Mouse (Mus musculus) neural tube, embryonic 13.5 days (tissue): ENCODE results near the gene Isy1. TPM values are rescaled to one million over a fixed set of nuclear protein-coding genes. Genes with fewer than 3 reads are reported as not detected.
A peak's percentile ranks its signal among the peaks of the same experiment; 100 is the strongest.

Experiments used
- ATAC-seq: fragments of 200-750 bp; cut with Nextera tagmentation; 2 replicates; pipeline ENCODE4 v1.8.0; 2017; ENCODE audit warnings: low read depth, mild to moderate bottlenecking, moderate TSS enrichment, moderate library complexity
- H3K27ac ChIP-seq: fragments of 300-500 bp; sonication (generic); replicated peaks from 2 replicates; pipeline ENCODE4 v1.5.1; 2015; ENCODE audit warnings: moderate library complexity, mild to moderate bottlenecking, inconsistent platforms
- H3K27me3 ChIP-seq: fragments of 300-500 bp; sonication (generic); 2 replicates; pipeline ENCODE4 v1.6.1; 2015; ENCODE audit warnings: mild to moderate bottlenecking, inconsistent platforms
- H3K36me3 ChIP-seq: fragments of 300-500 bp; sonication (generic); 2 replicates; pipeline ENCODE4 v1.6.1; 2015; ENCODE audit warnings: mild to moderate bottlenecking, inconsistent platforms
- H3K4me1 ChIP-seq: fragments of 300-500 bp; sonication (generic); replicated peaks from 2 replicates; pipeline ENCODE4 v1.6.1; 2015; ENCODE audit warnings: inconsistent platforms
- H3K4me2 ChIP-seq: fragments of 300-500 bp; sonication (generic); 2 replicates; pipeline ENCODE4 v1.6.1; 2015; ENCODE audit warnings: inconsistent platforms, mild to moderate bottlenecking, moderate library complexity
- H3K4me3 ChIP-seq: fragments of 300-500 bp; sonication (generic); 2 replicates; pipeline ENCODE4 v1.5.1; 2015; ENCODE audit warnings: mild to moderate bottlenecking, inconsistent platforms
- H3K9ac ChIP-seq: fragments of 300-500 bp; sonication (generic); 2 replicates; pipeline ENCODE4 v1.6.1; 2015; ENCODE audit warnings: moderate library complexity, mild to moderate bottlenecking, inconsistent platforms
- H3K9me3 ChIP-seq: fragments of 300-500 bp; sonication (generic); 2 replicates; pipeline ENCODE4 v1.6.1; 2016; ENCODE audit warnings: inconsistent platforms
- WGBS: fragments of 180-500 bp; shearing (Covaris S2); methylation state at CpG from one replicate; pipeline ENCODE4 v1.1.7; 2015; 5-methylcytosine and 5-hydroxymethylcytosine counted together
- polyA plus RNA-seq: library from polyadenylated mRNA; unstranded; fragments of >200 nt; fragmentation: Nextera tagmentation; extraction: Ambion mirVana; gene quantifications from 2 replicates; pipeline ENCODE4 v1.2.1, GENCODE M21; 2015

Gene Isy1
- polyA plus RNA-seq, 1 experiment from 2014 or later, result 28.9 TPM

- no peak for ATAC-seq
- H3K4me3 ChIP-seq, result no peak overlapping the region
Measured at GRCm38 (mm10) chr6:87845031-87845695, 6.6 kb upstream of the Isy1 start.

GRCm38 (mm10) chr6:87842254-87842653, 3.7 kb upstream of the Isy1 start:
- Histone ChIP-seq H3K9me3 (no peaks in the 10 kb centered on the region), H3K36me3 (peaks cover 43% of the 10 kb centered on the region), H3K27ac (no peak overlapping the region), H3K27me3 (no peaks in the 10 kb centered on the region), H3K4me2 (no peak overlapping the region), H3K4me3 (no peak overlapping the region), H3K4me1 (peaks cover 24% of the 10 kb centered on the region), H3K9ac (no peak overlapping the region)
- ATAC-seq, result no peak
- WGBS, result 27% methylated on average over 1 of the region's 1 CpGs

More at GRCm38 (mm10) chr6:87845031-87845695, 6.6 kb upstream of the Isy1 start:
- H3K27me3 ChIP-seq, result no peaks in the 10 kb centered on the region
- H3K36me3 ChIP-seq, result peaks cover 52% of the 10 kb centered on the region
- WGBS, result 92% methylated on average over 13 of the region's 13 CpGs
- no peak overlapping the region for H3K27ac ChIP-seq
- peaks cover 32% of the 10 kb centered on the region for H3K4me1 ChIP-seq
- H3K9ac ChIP-seq, result no peak overlapping the region
- H3K9me3 ChIP-seq, result no peaks in the 10 kb centered on the region
- no peak overlapping the region for H3K4me2 ChIP-seq

- no peaks in the 10 kb centered on the region for H3K27me3 ChIP-seq
- H3K9ac ChIP-seq, result no peak overlapping the region
- WGBS, result 76% methylated on average over 8 of the region's 8 CpGs
Measured at GRCm38 (mm10) chr6:87841635-87842034, 3.0 kb upstream of the Isy1 start.

GRCm38 (mm10) chr6:87839797-87840341, 1.3 kb upstream of the Isy1 start:
- no peak for ATAC-seq
- WGBS, result 62% methylated on average over 11 of the region's 11 CpGs
- Histone ChIP-seq H3K4me3 (peak overlapping the region; percentile 84; the same call in 1 of the 2 replicates), H3K9me3 (no peaks in the 10 kb centered on the region), H3K27ac (0 out of 2 replicates have a peak overlapping the region, but pooled peaks have one; percentile 96), H3K4me1 (peaks cover 23% of the 10 kb centered on the region), H3K4me2 (no peak overlapping the region), H3K27me3 (no peaks in the 10 kb centered on the region), H3K36me3 (peaks cover 47% of the 10 kb centered on the region), H3K9ac (no peak overlapping the region; the same call in 1 of the 2 replicates)

More at GRCm38 (mm10) chr6:87841635-87842034, 3.0 kb upstream of the Isy1 start:
- H3K9me3 ChIP-seq, result no peaks in the 10 kb centered on the region
- peaks cover 23% of the 10 kb centered on the region for H3K4me1 ChIP-seq
- no peak overlapping the region for H3K27ac ChIP-seq
- no peak overlapping the region for H3K4me3 ChIP-seq
- ATAC-seq, result no peak
- H3K4me2 ChIP-seq, result no peak overlapping the region
- H3K36me3 ChIP-seq, result peaks cover 43% of the 10 kb centered on the region

GRCm38 (mm10) chr6:87835695-87836094, 2.9 kb downstream of the Isy1 start, which contains the start of gene Gm45140:
TSS of gene Gm45140 (minus strand) at chr6:87835795.
- no peak for ATAC-seq
- Histone ChIP-seq H3K4me3 (no peak within 1 kb of the TSS), H3K4me1 (peaks cover 23% of the 10 kb centered on the region), H3K4me2 (no peak within 1 kb of the TSS), H3K27me3 (no peaks in the 10 kb centered on the region), H3K27ac (no peak within 1 kb of the TSS), H3K9ac (no peak within 1 kb of the TSS), H3K36me3 (peaks cover 45% of the 10 kb centered on the region), H3K9me3 (no peaks in the 10 kb centered on the region)
- 98% methylated on average over 7 of the region's 7 CpGs for WGBS

DNA sequence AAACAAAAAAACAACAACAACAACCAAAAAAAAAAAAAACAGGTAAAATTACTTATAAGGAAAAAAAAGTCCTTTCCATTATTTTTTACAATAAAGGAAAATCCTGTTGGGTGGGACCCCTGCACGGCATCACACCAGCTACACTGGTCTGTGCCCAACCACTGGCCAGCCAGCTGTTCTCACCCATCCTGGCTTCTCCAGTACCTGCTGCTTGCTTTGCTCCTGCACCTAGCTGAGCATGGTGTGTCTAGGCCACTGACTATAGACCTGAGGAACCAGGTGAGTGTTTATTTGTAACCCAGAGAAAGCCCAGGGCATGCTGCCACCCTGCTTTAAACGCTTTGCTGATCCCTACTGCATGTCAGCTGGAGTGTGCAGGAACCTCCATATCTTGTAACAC, 18.2 kb downstream of the Isy1 start:
- no peak for ATAC-seq
- H3K27ac ChIP-seq, result no peak overlapping the region
- H3K9me3 ChIP-seq, result no peaks in the 10 kb centered on the region
- peaks cover 98% of the 10 kb centered on the region for H3K36me3 ChIP-seq
- H3K4me3 ChIP-seq, result no peak overlapping the region
- H3K27me3 ChIP-seq, result no peaks in the 10 kb centered on the region
- 98% methylated on average over 2 of the region's 2 CpGs for WGBS
- H3K9ac ChIP-seq, result no peak overlapping the region
- no peak overlapping the region for H3K4me2 ChIP-seq
- H3K4me1 ChIP-seq, result no peaks in the 10 kb centered on the region

- Histone ChIP-seq H3K4me1 (peaks cover 24% of the 10 kb centered on the region), H3K36me3 (peaks cover 62% of the 10 kb centered on the region), H3K4me3 (no peak overlapping the region), H3K27me3 (no peaks in the 10 kb centered on the region), H3K9ac (no peak overlapping the region), H3K27ac (no peak overlapping the region), H3K4me2 (no peak overlapping the region), H3K9me3 (no peaks in the 10 kb centered on the region)
- WGBS, result 90% methylated on average over 5 of the region's 5 CpGs
- no peak for ATAC-seq
Measured at GRCm38 (mm10) chr6:87814486-87814885, 24.1 kb downstream of the Isy1 start.

GRCm38 (mm10) chr6:87812656-87813055, 25.9 kb downstream of the Isy1 start:
- Histone ChIP-seq H3K4me3 (no peak overlapping the region), H3K4me1 (peaks cover 25% of the 10 kb centered on the region), H3K36me3 (peaks cover 48% of the 10 kb centered on the region), H3K4me2 (peak overlapping the region; percentile 94), H3K9ac (no peak overlapping the region), H3K9me3 (no peaks in the 10 kb centered on the region), H3K27me3 (no peaks in the 10 kb centered on the region), H3K27ac (no peak overlapping the region)
- no peak for ATAC-seq
- 84% methylated on average over 1 of the region's 1 CpGs for WGBS

DNA sequence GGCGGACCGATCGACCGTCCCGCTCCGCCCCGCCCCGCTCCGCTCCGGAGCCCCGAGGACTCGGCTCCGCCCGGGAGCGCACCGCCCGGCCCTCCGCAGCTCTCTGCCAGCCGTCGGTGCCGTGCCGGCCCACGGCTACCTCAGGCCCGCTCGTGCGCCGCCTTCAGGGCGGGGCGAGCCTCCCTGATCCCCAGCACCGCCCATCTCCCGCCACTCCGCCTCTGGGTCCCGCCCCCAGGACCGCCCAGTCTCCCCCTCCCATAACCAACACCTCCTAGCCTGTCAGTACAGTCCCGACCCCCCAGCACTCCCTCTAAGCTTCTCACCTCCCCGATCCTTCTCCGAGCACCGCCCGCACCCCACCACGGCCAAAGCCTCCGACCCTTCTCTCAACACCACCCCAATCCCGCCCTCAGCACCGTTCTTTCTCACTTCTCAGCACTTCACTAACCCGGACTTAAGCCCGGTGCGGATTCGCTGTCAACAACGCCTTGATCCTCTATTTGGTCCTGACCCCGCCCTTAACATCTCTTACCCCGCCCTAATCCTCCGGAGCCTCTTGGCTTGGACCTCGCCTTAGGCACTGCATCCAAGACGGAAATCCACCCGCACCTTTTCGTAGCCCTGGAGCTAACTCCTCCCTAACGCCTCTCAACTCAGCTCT, 26.8 kb downstream of the Isy1 start, which contains the start of gene Rab43:
TSS of gene Rab43 (minus strand) at position 490 of the 664 bp plus-strand sequence.
- under 1% methylated on average over 47 of the region's 56 CpGs for WGBS
- H3K4me2 ChIP-seq, result peak within 1 kb of the TSS; percentile 94

GRCm38 (mm10) chr6:87810713-87811669, 27.6 kb downstream of the Isy1 start:
- Histone ChIP-seq H3K27me3 (no peaks in the 10 kb centered on the region), H3K36me3 (peaks cover 32% of the 10 kb centered on the region), H3K9me3 (no peaks in the 10 kb centered on the region), H3K4me1 (peaks cover 25% of the 10 kb centered on the region), H3K9ac (peak overlapping the region; percentile 85), H3K4me3 (peak overlapping the region; percentile 75), H3K27ac (peak overlapping the region; percentile 68), H3K4me2 (peak overlapping the region; percentile 94)
- 1% methylated on average over 76 of the region's 77 CpGs for WGBS
- peak; percentile 71 for ATAC-seq

More for the DNA sequence above, 26.8 kb downstream of the Isy1 start, which contains the start of gene Rab43:
- Histone ChIP-seq H3K9ac (peak within 1 kb of the TSS; percentile 85), H3K9me3 (no peaks in the 10 kb centered on the region), H3K4me1 (peaks cover 25% of the 10 kb centered on the region), H3K36me3 (peaks cover 40% of the 10 kb centered on the region), H3K27ac (peak within 1 kb of the TSS; percentile 68), H3K4me3 (peak within 1 kb of the TSS; percentile 75), H3K27me3 (no peaks in the 10 kb centered on the region)
- ATAC-seq, result peak; percentile 98

DNA sequence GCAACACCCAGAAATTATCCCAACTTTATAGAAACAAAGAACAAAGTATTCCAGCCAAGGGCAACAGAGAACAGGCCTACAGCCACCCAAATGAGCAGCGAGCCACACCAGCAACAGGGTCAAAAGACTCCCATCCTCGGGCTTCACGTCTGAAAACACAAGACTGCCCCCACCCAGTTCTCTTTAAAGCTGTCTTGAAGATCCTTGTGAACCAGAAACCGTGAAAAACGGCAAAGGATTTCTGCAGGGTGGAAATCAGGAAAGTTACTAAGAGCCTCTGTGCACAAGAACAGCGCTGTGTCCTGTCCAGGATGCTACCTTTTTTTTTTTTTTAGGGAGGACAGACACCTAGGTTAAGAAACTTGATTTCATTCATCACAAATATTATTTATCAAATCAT, 28.3 kb downstream of the Isy1 start:
- Histone ChIP-seq H3K9ac (peak overlapping the region; percentile 85), H3K36me3 (peaks cover 25% of the 10 kb centered on the region), H3K4me2 (peak overlapping the region; percentile 94), H3K27ac (no peak overlapping the region), H3K9me3 (no peaks in the 10 kb centered on the region), H3K27me3 (no peaks in the 10 kb centered on the region), H3K4me3 (peak overlapping the region; percentile 75), H3K4me1 (peaks cover 25% of the 10 kb centered on the region)
- 43% methylated on average over 6 of the region's 6 CpGs for WGBS
- no peak for ATAC-seq
